Mouse (Mus musculus): ENCODE measurements around the gene Dll1.

- TF ChIP-seq POLR2A (IDR thresholded peaks at IDR 0.05; ENCODE audit: extremely low read depth, insufficient read depth, low read length) (no peak), CTCF (IDR thresholded peaks at IDR 0.05; ENCODE audit: extremely low read depth, insufficient read depth, low read length) (no peak)
Observed at GRCm38 (mm10) chr17:15354006-15354405, 22.7 kb downstream of the Dll1 start.
